Mouse (Mus musculus) heart, adult 2 months (tissue): ENCODE measurements around the gene Itgb6. TPM values are rescaled to one million over a fixed set of nuclear protein-coding genes. Genes with fewer than 3 reads are reported as not detected.

ENCODE experiments used
- DNase-seq, 2 experiments: peaks; one replicate each; pipeline ENCODE4 v3.0.0; 2021
- H3K27ac ChIP-seq: fragments of 200-600 bp; 2 replicates; pipeline ENCODE4 v1.8.1; 2022
- H3K27me3 ChIP-seq: fragments of 200-500 bp; 2 replicates; pipeline ENCODE4 v1.6.1; 2012; ENCODE audit warnings: mild to moderate bottlenecking, low read length, inconsistent platforms, mixed read lengths; ENCODE audit not compliant: control insufficient read depth, insufficient read depth
- H3K36me3 ChIP-seq: fragments of 200-500 bp; 2 replicates; pipeline ENCODE4 v1.6.1; 2012; ENCODE audit warnings: low read length, inconsistent platforms; ENCODE audit not compliant: control insufficient read depth, insufficient read depth
- H3K4me1 ChIP-seq: fragments of 200-500 bp; 2 replicates; pipeline ENCODE4 v1.6.1; 2011; ENCODE audit warnings: low read length; ENCODE audit not compliant: control insufficient read depth, insufficient read depth
- H3K4me3 ChIP-seq: fragments of 200-600 bp; 2 replicates; pipeline ENCODE4 v1.8.1; 2022
- H3K79me2 ChIP-seq: fragments of 200-500 bp; replicated peaks from 2 replicates; pipeline ENCODE4 v1.6.1; 2012; ENCODE audit warnings: mild to moderate bottlenecking, inconsistent platforms, low read length, moderate library complexity, mixed read lengths; ENCODE audit not compliant: control insufficient read depth, insufficient read depth
- H3K9ac ChIP-seq: fragments of 200-500 bp; 2 replicates; pipeline ENCODE4 v1.6.1; 2012; ENCODE audit warnings: low read depth, mild to moderate bottlenecking, control low read depth, inconsistent platforms, low read length, mixed read lengths
- CTCF ChIP-seq: fragments of 200-600 bp; IDR thresholded peaks from 2 replicates; pipeline ENCODE4 v1.8.1; 2022; ENCODE audit warnings: antibody characterized with exemption, mild to moderate bottlenecking, moderate library complexity
- EP300 ChIP-seq: fragments of 200-500 bp; IDR thresholded peaks from 2 replicates; pipeline ENCODE4 v1.6.1; 2011; ENCODE audit warnings: low read depth, low read length, control low read depth; ENCODE audit not compliant: insufficient read depth
- POLR2A ChIP-seq: fragments of 200-500 bp; IDR thresholded peaks from 2 replicates; pipeline ENCODE4 v1.6.1; 2011; ENCODE audit warnings: mild to moderate bottlenecking, low read depth, low read length, control low read depth; ENCODE audit not compliant: insufficient read depth
- WGBS: fragments of 180-500 bp; shearing (Covaris S2); methylation state at CpG from one replicate; pipeline ENCODE4 v1.1.7; 2018; 5-methylcytosine and 5-hydroxymethylcytosine counted together
- intact Hi-C: fragments of 180-260 bp; cut with DNase I; formaldehyde crosslinking; loops from one replicate; pipeline ENCODE4 v1.15.1; 2025
- polyA plus RNA-seq: library from polyadenylated mRNA; depleted of rRNA; stranded (reverse); fragments of >200 nt; gene quantifications from 2 replicates; pipeline ENCODE4 v1.2.3, GENCODE M21; 2012
- total RNA-seq, 2 experiments: library from RNA; stranded (reverse); gene quantifications; 2 replicates each; pipeline ENCODE4 v1.2.3; 2021

The Itgb6 gene
- total and polyA plus RNA-seq, 3 experiments = 10.5 to 32.4 (median 21.0) TPM

- TF ChIP-seq CTCF (no peak), EP300 (no peak), POLR2A (no peak)
- intact Hi-C loops = no loop called here
These were observed 86.4 kb downstream of the Itgb6 start for GRCm38 (mm10) chr2:60636038-60636437.

GRCm38 (mm10) chr2:60632791-60633190, 89.7 kb downstream of the Itgb6 start:
- H3K27ac ChIP-seq = no peak overlapping the region
- no peak overlapping the region for H3K9ac ChIP-seq
- intact Hi-C loops = no loop called here
- no peaks in the 10 kb centered on the region for H3K36me3 ChIP-seq
- H3K79me2 ChIP-seq = no peaks in the 10 kb centered on the region
- TF ChIP-seq CTCF (no peak), EP300 (no peak), POLR2A (no peak)
- H3K4me3 ChIP-seq = no peak overlapping the region
- no peaks in the 10 kb centered on the region for H3K4me1 ChIP-seq
- no peak for DNase-seq
- WGBS = 85% methylated on average over 2 of the region's 2 CpGs
- no peaks in the 10 kb centered on the region for H3K27me3 ChIP-seq

More at GRCm38 (mm10) chr2:60636038-60636437, 86.4 kb downstream of the Itgb6 start:
- no peaks in the 10 kb centered on the region for H3K36me3 ChIP-seq
- H3K9ac ChIP-seq = no peak overlapping the region
- DNase-seq = no peak
- 88% methylated on average over 6 of the region's 6 CpGs for WGBS
- no peak overlapping the region for H3K27ac ChIP-seq
- H3K4me3 ChIP-seq = no peak overlapping the region
- no peaks in the 10 kb centered on the region for H3K27me3 ChIP-seq
- no peaks in the 10 kb centered on the region for H3K79me2 ChIP-seq
- H3K4me1 ChIP-seq = peaks cover 4% of the 10 kb centered on the region

GRCm38 (mm10) chr2:60630304-60630703, 92.1 kb downstream of the Itgb6 start:
- H3K9ac ChIP-seq = no peak overlapping the region
- no peaks in the 10 kb centered on the region for H3K36me3 ChIP-seq
- intact Hi-C loops = no loop called here
- H3K4me3 ChIP-seq = no peak overlapping the region
- 74% methylated on average over 2 of the region's 2 CpGs for WGBS
- TF ChIP-seq POLR2A = no peak
- no peak for TF ChIP-seq CTCF
- no peak for TF ChIP-seq EP300
- no peaks in the 10 kb centered on the region for H3K27me3 ChIP-seq
- H3K79me2 ChIP-seq = no peaks in the 10 kb centered on the region
- H3K27ac ChIP-seq = no peak overlapping the region
- no peak for DNase-seq
- H3K4me1 ChIP-seq = no peaks in the 10 kb centered on the region

GRCm38 (mm10) chr2:60627952-60628351, 94.5 kb downstream of the Itgb6 start:
- H3K27ac ChIP-seq = no peak overlapping the region
- H3K36me3 ChIP-seq = no peaks in the 10 kb centered on the region
- no peaks in the 10 kb centered on the region for H3K27me3 ChIP-seq
- intact Hi-C loops = no loop called here
- H3K4me3 ChIP-seq = no peak overlapping the region
- no peak overlapping the region for H3K9ac ChIP-seq
- 80% methylated on average over 4 of the region's 4 CpGs for WGBS
- H3K79me2 ChIP-seq = no peaks in the 10 kb centered on the region
- no peak for DNase-seq
- no peaks in the 10 kb centered on the region for H3K4me1 ChIP-seq
- TF ChIP-seq EP300 = no peak
- no peak for TF ChIP-seq POLR2A

- no peak overlapping the region for H3K27ac ChIP-seq
- no peak for DNase-seq
- H3K4me1 ChIP-seq = no peaks in the 10 kb centered on the region
- H3K36me3 ChIP-seq = no peaks in the 10 kb centered on the region
- no peaks in the 10 kb centered on the region for H3K27me3 ChIP-seq
- no peaks in the 10 kb centered on the region for H3K79me2 ChIP-seq
- WGBS = 76% methylated on average over 10 of the region's 10 CpGs
- H3K9ac ChIP-seq = no peak overlapping the region
- TF ChIP-seq EP300 (no peak), POLR2A (no peak), CTCF (no peak)
- intact Hi-C loops = no loop called here
- H3K4me3 ChIP-seq = no peak overlapping the region
These were observed 94.9 kb downstream of the Itgb6 start for GRCm38 (mm10) chr2:60627515-60627914.

GRCm38 (mm10) chr2:60625766-60626165, 96.7 kb downstream of the Itgb6 start:
- H3K36me3 ChIP-seq = no peaks in the 10 kb centered on the region
- WGBS = 35% methylated on average over 2 of the region's 2 CpGs
- no peaks in the 10 kb centered on the region for H3K27me3 ChIP-seq
- no peak overlapping the region for H3K27ac ChIP-seq
- intact Hi-C loops = no loop called here
- DNase-seq = no peak
- H3K4me3 ChIP-seq = no peak overlapping the region
- H3K79me2 ChIP-seq = no peaks in the 10 kb centered on the region
- TF ChIP-seq EP300 = no peak
- TF ChIP-seq POLR2A = no peak
- TF ChIP-seq CTCF = no peak
- no peaks in the 10 kb centered on the region for H3K4me1 ChIP-seq
- H3K9ac ChIP-seq = no peak overlapping the region
